Mouse (Mus musculus): ENCODE data around the gene Pknox2. TPM values are rescaled to one million over a fixed set of nuclear protein-coding genes. Genes with fewer than 3 reads are reported as not detected.

Gene Pknox2
- total and polyA plus RNA-seq, 2 experiments from 2014 or later: 2.0 to 7.3 TPM

GRCm38 (mm10) chr9:37145151-37145615, 2.0 kb downstream of the Pknox2 start:
- Histone ChIP-seq H3K9me3 (replicated peaks; ENCODE audit: control insufficient read depth, low read length) (no peaks in the 10 kb centered on the region), H3K27me3 (ENCODE audit: control insufficient read depth, insufficient read depth, low read length) (peaks cover 23% of the 10 kb centered on the region; the same call in 1 of the 2 replicates), H3K4me2 (ENCODE audit: low read depth, low read length) (peak overlapping the region; percentile 83), H3K4me3 (ENCODE audit: low read depth, low read length) (peak overlapping the region; percentile 57), H3K4me1 (ENCODE audit: control insufficient read depth, insufficient read depth) (0 out of 2 replicates have a peak, but pooled peaks cover 6% of the 10 kb centered on the region), H3K36me3 (replicated peaks; ENCODE audit: control insufficient read depth, insufficient read depth, low read length) (no peaks in the 10 kb centered on the region), H3K9ac (replicated peaks; ENCODE audit: low read depth, low read length) (peak overlapping the region; percentile 56), H3K27ac (ENCODE audit: low read depth) (peak overlapping the region; percentile 73)
- peak; percentile 42 for DNase-seq (ENCODE audit: low spot score)
- no peak for TF ChIP-seq CTCF (IDR thresholded peaks at IDR 0.05; ENCODE audit: low read depth)
- no peak for ATAC-seq (ENCODE audit: insufficient read depth, low read depth)
- WGBS: 2% methylated on average over 26 of the region's 26 CpGs

GRCm38 (mm10) chr9:37144696-37145095, 2.5 kb downstream of the Pknox2 start:
- WGBS: 36% methylated on average over 6 of the region's 6 CpGs
- peak overlapping the region; percentile 57 for H3K4me3 ChIP-seq (ENCODE audit: low read depth, low read length)
- no peaks in the 10 kb centered on the region for H3K9me3 ChIP-seq (replicated peaks; ENCODE audit: control insufficient read depth, low read length)
- H3K9ac ChIP-seq (replicated peaks; ENCODE audit: low read depth, low read length): peak overlapping the region; percentile 56; the same call in 1 of the 2 replicates
- no peaks in the 10 kb centered on the region for H3K36me3 ChIP-seq (replicated peaks; ENCODE audit: control insufficient read depth, insufficient read depth, low read length)
- H3K4me2 ChIP-seq (ENCODE audit: low read depth, low read length): peak overlapping the region; percentile 83
- peaks cover 9% of the 10 kb centered on the region; the same call in 1 of the 2 replicates for H3K4me1 ChIP-seq (ENCODE audit: control insufficient read depth, insufficient read depth)
- TF ChIP-seq CTCF (IDR thresholded peaks at IDR 0.05; ENCODE audit: low read depth) (no peak), EP300 (IDR thresholded peaks at IDR 0.05; ENCODE audit: low read depth) (no peak)
- H3K27me3 ChIP-seq (ENCODE audit: control insufficient read depth, insufficient read depth, low read length): peaks cover 23% of the 10 kb centered on the region; the same call in 1 of the 2 replicates
- ATAC-seq (ENCODE audit: insufficient read depth, low read depth) (no peak), DNase-seq (ENCODE audit: low spot score) (no peak)
- H3K27ac ChIP-seq (ENCODE audit: low read depth): no peak overlapping the region

DNA sequence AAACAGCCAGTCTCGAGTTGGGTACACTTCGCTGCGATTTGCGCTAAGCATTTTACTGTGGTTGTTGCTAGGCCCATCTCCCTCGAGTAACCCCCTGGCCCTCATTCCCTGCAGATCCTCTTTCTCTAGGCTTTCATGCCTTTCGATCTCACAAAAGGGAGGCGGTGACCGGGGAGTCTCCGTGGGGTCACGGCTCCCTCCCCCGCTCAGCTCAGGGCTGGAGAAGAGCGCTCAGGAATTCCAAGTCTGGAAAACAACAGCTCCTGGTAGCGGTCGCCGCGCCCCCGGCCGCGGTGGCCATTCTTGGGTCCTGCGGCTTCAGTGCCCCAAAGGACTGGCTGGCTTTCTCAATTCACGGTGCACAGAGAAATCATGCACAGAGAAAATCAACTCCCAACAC, 3.0 kb downstream of the Pknox2 start:
- TF ChIP-seq EP300 (IDR thresholded peaks at IDR 0.05; ENCODE audit: low read depth): no peak
- no peak for TF ChIP-seq CTCF (IDR thresholded peaks at IDR 0.05; ENCODE audit: low read depth)
- no peak for ATAC-seq (ENCODE audit: insufficient read depth, low read depth)
- peaks cover 23% of the 10 kb centered on the region; the same call in 1 of the 2 replicates for H3K27me3 ChIP-seq (ENCODE audit: control insufficient read depth, insufficient read depth, low read length)
- no peak overlapping the region for H3K27ac ChIP-seq (ENCODE audit: low read depth)
- H3K4me3 ChIP-seq (ENCODE audit: low read depth, low read length): no peak overlapping the region; the same call in 1 of the 2 replicates
- DNase-seq (ENCODE audit: low spot score): no peak
- no peak overlapping the region for H3K9ac ChIP-seq (replicated peaks; ENCODE audit: low read depth, low read length)
- H3K36me3 ChIP-seq (replicated peaks; ENCODE audit: control insufficient read depth, insufficient read depth, low read length): no peaks in the 10 kb centered on the region
- H3K4me2 ChIP-seq (ENCODE audit: low read depth, low read length): peak overlapping the region; percentile 83
- peaks cover 9% of the 10 kb centered on the region; the same call in 1 of the 2 replicates for H3K4me1 ChIP-seq (ENCODE audit: control insufficient read depth, insufficient read depth)
- no peaks in the 10 kb centered on the region for H3K9me3 ChIP-seq (replicated peaks; ENCODE audit: control insufficient read depth, low read length)
- WGBS: 26% methylated on average over 21 of the region's 21 CpGs

- Histone ChIP-seq H3K4me2 (ENCODE audit: low read depth, low read length) (no peak overlapping the region), H3K4me3 (ENCODE audit: low read depth, low read length) (no peak overlapping the region), H3K4me1 (ENCODE audit: control insufficient read depth, insufficient read depth) (peaks cover 9% of the 10 kb centered on the region; the same call in 1 of the 2 replicates), H3K9ac (replicated peaks; ENCODE audit: low read depth, low read length) (no peak overlapping the region), H3K27ac (ENCODE audit: low read depth) (no peak overlapping the region), H3K9me3 (replicated peaks; ENCODE audit: control insufficient read depth, low read length) (no peaks in the 10 kb centered on the region), H3K27me3 (ENCODE audit: control insufficient read depth, insufficient read depth, low read length) (peaks cover 23% of the 10 kb centered on the region; the same call in 1 of the 2 replicates), H3K36me3 (replicated peaks; ENCODE audit: control insufficient read depth, insufficient read depth, low read length) (no peaks in the 10 kb centered on the region)
- DNase-seq (ENCODE audit: low spot score) (no peak), ATAC-seq (ENCODE audit: insufficient read depth, low read depth) (no peak)
- 64% methylated on average over 12 of the region's 12 CpGs for WGBS
- TF ChIP-seq EP300 (IDR thresholded peaks at IDR 0.05; ENCODE audit: low read depth): no peak
- no peak for TF ChIP-seq CTCF (IDR thresholded peaks at IDR 0.05; ENCODE audit: low read depth)
These were observed 3.9 kb downstream of the Pknox2 start for GRCm38 (mm10) chr9:37143046-37143931.

DNA sequence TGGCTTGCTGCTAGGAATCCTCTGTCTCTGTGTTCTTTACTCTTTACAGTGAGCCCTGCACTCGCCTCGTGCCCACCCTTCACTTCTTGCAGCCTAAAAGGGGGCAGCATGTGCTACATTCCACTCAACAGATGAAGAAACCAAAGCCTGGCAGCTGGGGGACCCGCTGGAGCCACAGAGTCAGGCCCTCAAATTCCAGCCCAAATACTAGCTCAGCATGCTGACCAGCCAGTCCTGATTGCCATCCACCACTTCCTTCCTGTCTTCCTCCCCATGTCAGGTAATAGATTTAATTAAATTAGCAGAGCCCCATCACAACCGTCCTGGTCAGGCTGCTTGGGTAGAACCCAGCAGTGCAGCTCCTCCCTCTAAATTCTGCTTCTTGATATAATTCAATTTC, 5.1 kb downstream of the Pknox2 start:
- Histone ChIP-seq H3K27me3 (ENCODE audit: control insufficient read depth, insufficient read depth, low read length) (peaks cover 20% of the 10 kb centered on the region; the same call in 1 of the 2 replicates), H3K27ac (ENCODE audit: low read depth) (no peak overlapping the region), H3K36me3 (replicated peaks; ENCODE audit: control insufficient read depth, insufficient read depth, low read length) (no peaks in the 10 kb centered on the region), H3K9me3 (replicated peaks; ENCODE audit: control insufficient read depth, low read length) (no peaks in the 10 kb centered on the region), H3K4me2 (ENCODE audit: low read depth, low read length) (no peak overlapping the region), H3K4me1 (ENCODE audit: control insufficient read depth, insufficient read depth) (peaks cover 9% of the 10 kb centered on the region; the same call in 1 of the 2 replicates), H3K9ac (replicated peaks; ENCODE audit: low read depth, low read length) (no peak overlapping the region), H3K4me3 (ENCODE audit: low read depth, low read length) (no peak overlapping the region)
- no peak for TF ChIP-seq CTCF (IDR thresholded peaks at IDR 0.05; ENCODE audit: low read depth)
- no peak for TF ChIP-seq EP300 (IDR thresholded peaks at IDR 0.05; ENCODE audit: low read depth)
- WGBS: 55% methylated on average over 4 of the region's 4 CpGs
- no peak for ATAC-seq (ENCODE audit: insufficient read depth, low read depth)
- no peak for DNase-seq (ENCODE audit: low spot score)
